Mouse (Mus musculus): ENCODE measurements around the gene D330045A20Rik.
"Not testable (repeated sequence)": the region's sequence is repeated elsewhere in the genome, so short reads cannot be mapped to it uniquely, and the experiment has no call there.

DNA sequence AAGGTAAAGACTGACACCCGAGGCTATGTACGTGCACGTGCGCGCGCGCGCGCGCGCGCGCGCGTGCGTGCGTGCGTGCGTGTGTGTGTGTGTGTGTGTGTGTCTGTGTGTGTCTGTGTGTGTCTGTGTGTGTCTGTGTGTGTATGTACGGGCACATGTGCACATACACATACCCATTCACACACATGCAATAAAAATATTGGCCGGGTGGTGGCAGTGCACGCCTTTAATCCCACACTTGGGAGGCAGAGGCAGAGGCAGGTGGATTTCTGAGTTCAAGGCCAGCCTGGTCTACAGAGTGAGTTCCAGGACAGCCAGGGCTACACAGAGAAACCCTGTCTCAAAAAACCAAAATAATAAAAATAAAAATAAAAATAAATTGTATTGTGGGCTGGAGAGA is 39.1 kb upstream of the D330045A20Rik start:
- not testable (repeated sequence) for TF ChIP-seq CTCF, EP300 (IDR thresholded peaks at IDR 0.05)

All from lung, postnatal 0 days (tissue).